Mouse (Mus musculus): ENCODE measurements around the gene Farp1. TPM values are rescaled to one million over a fixed set of nuclear protein-coding genes. Genes with fewer than 3 reads are reported as not detected.

Gene Farp1
- polyA plus RNA-seq, 1 experiment from 2014 or later, result 0.11 TPM

DNA sequence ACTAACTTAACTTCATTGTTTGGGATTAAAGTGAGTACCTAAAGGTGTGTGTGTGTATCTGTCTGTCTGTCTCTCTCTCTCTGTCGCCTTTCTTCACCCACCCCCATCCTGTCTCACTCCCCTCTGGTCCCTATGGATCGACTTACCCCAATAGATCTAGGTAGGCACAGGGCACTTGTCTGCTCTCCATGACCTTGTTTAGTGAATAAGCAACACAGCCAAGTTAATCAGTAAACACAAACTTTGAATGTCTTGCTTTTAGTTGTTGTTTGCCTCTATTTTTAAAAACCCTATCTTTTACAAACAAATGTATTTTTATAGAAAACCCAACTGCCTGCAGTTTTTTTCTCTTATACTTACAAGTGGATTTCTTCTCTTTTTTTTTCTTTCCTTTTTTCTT lies 123.6 kb downstream of the Farp1 start:
- no peak overlapping the region for H3K4me3 ChIP-seq (ENCODE audit: inconsistent target)
- WGBS (ENCODE audit: missing documents), result 83% methylated on average over 2 of the region's 2 CpGs
- no peaks in the 10 kb centered on the region for H3K36me3 ChIP-seq (ENCODE audit: inconsistent target)
- H3K79me2 ChIP-seq (ENCODE audit: inconsistent target), result no peaks in the 10 kb centered on the region
- H3K27ac ChIP-seq, result no peak overlapping the region

GRCm38 (mm10) chr14:121162822-121163221 lies 127.8 kb downstream of the Farp1 start:
- no peaks in the 10 kb centered on the region for H3K79me2 ChIP-seq (ENCODE audit: inconsistent target)
- H3K36me3 ChIP-seq (ENCODE audit: inconsistent target), result no peaks in the 10 kb centered on the region
- H3K4me3 ChIP-seq (ENCODE audit: inconsistent target), result no peak overlapping the region
- 89% methylated on average over 2 of the region's 2 CpGs for WGBS (ENCODE audit: missing documents)
- no peak overlapping the region for H3K27ac ChIP-seq

GRCm38 (mm10) chr14:121164866-121165265 lies 129.9 kb downstream of the Farp1 start:
- no peak overlapping the region for H3K27ac ChIP-seq
- no peaks in the 10 kb centered on the region for H3K79me2 ChIP-seq (ENCODE audit: inconsistent target)
- H3K4me3 ChIP-seq (ENCODE audit: inconsistent target), result no peak overlapping the region

DNA sequence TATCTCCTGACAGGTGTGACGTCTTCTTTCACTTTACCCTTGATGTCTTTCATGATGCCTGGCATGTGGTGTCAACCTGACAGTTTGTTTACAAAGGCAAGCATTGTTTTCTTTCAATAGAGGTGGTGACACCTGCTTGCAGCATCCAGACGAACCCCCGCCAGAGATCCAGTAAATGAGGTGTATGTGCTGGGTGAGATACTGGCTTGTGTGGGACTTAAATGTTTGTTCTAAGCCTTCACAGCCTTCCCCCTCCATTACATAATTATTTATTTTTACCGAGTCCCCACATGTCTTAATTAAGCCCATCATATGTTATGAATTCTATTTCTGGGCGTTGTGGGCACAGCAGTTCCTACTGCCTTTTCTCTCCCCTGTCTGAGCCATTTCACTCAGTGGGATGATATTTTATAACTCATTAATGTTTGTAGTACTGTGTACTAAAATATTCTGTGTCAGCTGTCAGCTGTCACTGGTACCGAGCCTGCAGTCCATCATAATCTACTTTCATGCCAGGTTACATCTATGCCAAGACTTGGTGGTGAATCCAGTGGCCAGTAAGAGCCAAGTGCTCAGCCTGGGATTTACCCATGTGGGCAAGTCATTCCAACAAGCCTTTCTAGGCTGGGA lies 130.5 kb downstream of the Farp1 start:
- Histone ChIP-seq H3K36me3 (ENCODE audit: inconsistent target) (no peaks in the 10 kb centered on the region), H3K27ac (no peak overlapping the region), H3K79me2 (ENCODE audit: inconsistent target) (no peaks in the 10 kb centered on the region), H3K4me3 (ENCODE audit: inconsistent target) (no peak overlapping the region)
- whole genome bisulfite sequencing (ENCODE audit: missing documents), result 86% methylated on average over 6 of the region's 6 CpGs

More at GRCm38 (mm10) chr14:121164866-121165265, 129.9 kb downstream of the Farp1 start:
- WGBS (ENCODE audit: missing documents), result 73% methylated on average over 1 of the region's 1 CpGs
- H3K36me3 ChIP-seq (ENCODE audit: inconsistent target), result no peaks in the 10 kb centered on the region

DNA sequence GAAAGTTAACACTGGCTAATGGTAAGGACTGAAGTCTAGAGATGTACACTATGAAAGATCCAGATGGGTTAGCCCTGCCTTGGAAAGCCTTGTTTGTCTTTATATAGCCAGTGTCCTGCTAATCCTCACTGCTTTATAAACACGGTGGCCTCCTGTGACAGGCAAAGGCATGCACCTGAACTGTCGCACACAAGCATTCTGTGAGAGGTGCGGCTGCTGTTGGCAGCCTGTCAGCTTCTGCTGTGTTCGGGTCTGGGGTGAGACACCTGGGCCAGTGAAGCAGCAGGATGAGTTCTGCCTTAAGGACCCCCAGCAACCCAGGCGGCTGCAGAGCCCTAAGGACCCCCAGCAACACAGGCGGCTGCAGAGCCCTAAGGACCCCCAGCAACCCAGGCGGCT lies 131.0 kb downstream of the Farp1 start:
- H3K36me3 ChIP-seq (ENCODE audit: inconsistent target), result no peaks in the 10 kb centered on the region
- no peak overlapping the region for H3K4me3 ChIP-seq (ENCODE audit: inconsistent target)
- H3K79me2 ChIP-seq (ENCODE audit: inconsistent target), result no peaks in the 10 kb centered on the region
- H3K27ac ChIP-seq, result no peak overlapping the region
- 94% methylated on average over 5 of the region's 7 CpGs for WGBS (ENCODE audit: missing documents)

- Histone ChIP-seq H3K4me3 (ENCODE audit: inconsistent target) (no peak overlapping the region), H3K79me2 (ENCODE audit: inconsistent target) (no peaks in the 10 kb centered on the region), H3K27ac (no peak overlapping the region), H3K36me3 (ENCODE audit: inconsistent target) (no peaks in the 10 kb centered on the region)
- 90% methylated on average over 3 of the region's 3 CpGs for WGBS (ENCODE audit: missing documents)
Measured at GRCm38 (mm10) chr14:121168716-121169115, 133.7 kb downstream of the Farp1 start.

DNA sequence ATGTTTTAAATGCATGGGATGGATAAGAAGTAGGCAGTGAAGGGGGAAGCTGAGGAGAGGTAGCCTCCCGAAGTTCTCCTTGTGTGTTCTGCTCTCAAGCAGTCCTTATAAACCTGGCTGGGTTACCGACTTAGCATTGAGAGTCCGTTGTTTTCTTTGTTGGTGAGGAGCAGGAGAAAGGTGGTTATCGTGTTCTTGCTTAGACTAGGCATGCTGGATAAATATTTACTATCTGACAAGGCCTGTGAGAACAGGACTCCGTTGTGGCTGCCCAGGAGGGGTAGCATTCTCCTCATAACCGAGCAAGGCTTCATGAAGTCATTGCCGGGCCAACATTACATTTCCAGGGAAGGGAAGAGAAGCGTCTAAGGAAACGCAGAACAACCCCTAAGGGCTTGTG lies 135.3 kb downstream of the Farp1 start:
- WGBS (ENCODE audit: missing documents), result 88% methylated on average over 9 of the region's 9 CpGs
- no peak overlapping the region for H3K4me3 ChIP-seq (ENCODE audit: inconsistent target)
- H3K27ac ChIP-seq, result no peak overlapping the region
- H3K36me3 ChIP-seq (ENCODE audit: inconsistent target), result no peaks in the 10 kb centered on the region
- no peaks in the 10 kb centered on the region for H3K79me2 ChIP-seq (ENCODE audit: inconsistent target)

DNA sequence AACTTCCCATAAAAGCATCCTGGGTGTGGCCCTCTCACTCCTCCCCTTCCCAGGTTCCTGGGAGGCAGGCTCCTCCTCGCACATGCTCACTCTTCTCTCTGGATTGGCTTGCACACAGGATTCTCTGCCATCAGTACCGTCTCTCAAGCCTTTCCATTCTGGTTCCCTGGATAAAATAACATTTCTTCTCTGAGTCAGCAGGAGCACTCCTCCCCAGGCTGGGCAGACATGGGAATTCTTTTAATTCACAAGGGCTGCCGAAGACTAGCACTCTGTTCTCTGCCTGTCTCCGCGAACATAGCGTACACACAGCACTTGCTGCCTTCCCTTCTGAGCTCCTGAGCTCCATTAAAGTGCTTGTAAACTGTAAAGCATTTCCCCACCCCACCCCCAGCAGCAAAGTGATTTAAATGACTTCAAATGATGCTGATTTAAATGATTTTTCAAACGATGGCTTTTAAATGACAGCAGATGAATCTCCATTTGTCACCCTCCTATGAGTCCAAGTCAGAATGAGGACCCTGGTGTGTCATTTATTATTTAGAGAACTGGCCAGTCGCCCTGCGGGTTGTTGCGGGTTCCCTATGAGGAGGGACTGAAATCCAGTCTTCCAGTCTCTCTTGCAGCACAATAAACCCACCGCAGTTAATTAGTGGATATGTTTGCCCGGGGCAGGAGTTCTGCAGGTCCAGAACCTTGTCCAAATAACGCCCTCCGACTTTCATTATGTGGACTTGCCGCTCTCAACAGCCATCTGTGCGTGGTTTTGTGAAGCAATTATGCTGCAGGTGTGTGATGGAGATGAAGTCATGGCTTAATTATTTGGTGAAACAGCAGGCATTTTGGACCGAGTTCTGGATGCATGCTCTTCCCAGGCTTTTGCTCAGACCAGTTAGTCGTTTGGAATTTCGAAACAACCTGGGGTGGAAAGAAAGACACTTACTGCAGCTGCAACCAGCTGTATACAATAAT lies 137.4 kb downstream of the Farp1 start:
- WGBS (ENCODE audit: missing documents), result 86% methylated on average over 19 of the region's 19 CpGs
- H3K27ac ChIP-seq, result no peak overlapping the region

GRCm38 (mm10) chr14:121175385-121175784 lies 140.4 kb downstream of the Farp1 start:
- 25% methylated on average over 9 of the region's 9 CpGs for WGBS (ENCODE audit: missing documents)
- Histone ChIP-seq H3K27ac (no peak overlapping the region), H3K36me3 (ENCODE audit: inconsistent target) (no peaks in the 10 kb centered on the region), H3K4me3 (ENCODE audit: inconsistent target) (no peak overlapping the region), H3K79me2 (ENCODE audit: inconsistent target) (no peaks in the 10 kb centered on the region)

More for the DNA sequence above, 137.4 kb downstream of the Farp1 start:
- Histone ChIP-seq H3K4me3 (ENCODE audit: inconsistent target) (no peak overlapping the region), H3K79me2 (ENCODE audit: inconsistent target) (no peaks in the 10 kb centered on the region), H3K36me3 (ENCODE audit: inconsistent target) (no peaks in the 10 kb centered on the region)

GRCm38 (mm10) chr14:121175861-121176260 lies 140.9 kb downstream of the Farp1 start:
- WGBS (ENCODE audit: missing documents), result 79% methylated on average over 4 of the region's 4 CpGs
- no peaks in the 10 kb centered on the region for H3K79me2 ChIP-seq (ENCODE audit: inconsistent target)
- no peaks in the 10 kb centered on the region for H3K36me3 ChIP-seq (ENCODE audit: inconsistent target)

DNA sequence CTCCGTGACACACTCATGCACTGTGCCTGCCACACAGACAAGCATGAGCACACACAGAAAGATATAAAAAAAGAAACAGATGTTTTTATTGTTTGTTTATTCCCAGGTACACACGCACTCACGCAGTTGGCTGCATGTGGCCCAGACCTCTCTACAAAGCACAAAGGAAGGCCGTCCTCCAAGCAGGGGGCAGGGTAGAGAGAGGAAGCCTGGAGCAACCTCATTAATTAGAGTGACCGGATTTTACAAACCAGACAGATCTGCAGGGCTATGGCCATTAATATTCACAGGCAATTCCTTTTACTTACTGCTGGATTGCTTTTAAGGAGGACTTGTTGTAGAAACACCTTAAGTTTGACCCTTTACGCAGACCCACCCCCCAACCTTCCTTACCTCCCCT lies 142.9 kb downstream of the Farp1 start:
- no peak overlapping the region for H3K27ac ChIP-seq
- no peaks in the 10 kb centered on the region for H3K79me2 ChIP-seq (ENCODE audit: inconsistent target)
- no peaks in the 10 kb centered on the region for H3K36me3 ChIP-seq (ENCODE audit: inconsistent target)
- no peak overlapping the region for H3K4me3 ChIP-seq (ENCODE audit: inconsistent target)
- WGBS (ENCODE audit: missing documents), result 97% methylated on average over 6 of the region's 6 CpGs

More at GRCm38 (mm10) chr14:121175861-121176260, 140.9 kb downstream of the Farp1 start:
- no peak overlapping the region for H3K27ac ChIP-seq
- no peak overlapping the region for H3K4me3 ChIP-seq (ENCODE audit: inconsistent target)

DNA sequence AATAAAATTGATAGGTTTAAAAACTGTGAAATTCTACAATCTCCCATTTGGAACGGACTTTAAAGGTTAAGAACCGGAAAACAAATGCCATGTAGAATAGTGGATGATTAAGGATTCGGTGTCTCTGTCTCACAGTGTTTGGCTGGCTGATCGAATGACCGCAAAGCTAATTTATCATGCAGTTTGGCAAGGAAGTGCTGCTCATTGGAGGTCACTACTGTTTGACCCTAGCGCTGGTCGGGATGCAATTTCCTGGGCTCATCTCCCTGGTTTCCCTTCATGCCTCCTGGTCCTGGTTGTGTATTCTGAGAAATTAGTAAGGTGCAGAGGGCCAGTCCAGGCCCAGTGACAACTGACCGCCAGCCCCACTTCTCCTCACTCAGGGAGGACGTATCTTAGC lies 145.6 kb downstream of the Farp1 start:
- H3K27ac ChIP-seq, result no peak overlapping the region
- no peaks in the 10 kb centered on the region for H3K36me3 ChIP-seq (ENCODE audit: inconsistent target)
- H3K79me2 ChIP-seq (ENCODE audit: inconsistent target), result no peaks in the 10 kb centered on the region
- 90% methylated on average over 9 of the region's 9 CpGs for WGBS (ENCODE audit: missing documents)
- H3K4me3 ChIP-seq (ENCODE audit: inconsistent target), result no peak overlapping the region

DNA sequence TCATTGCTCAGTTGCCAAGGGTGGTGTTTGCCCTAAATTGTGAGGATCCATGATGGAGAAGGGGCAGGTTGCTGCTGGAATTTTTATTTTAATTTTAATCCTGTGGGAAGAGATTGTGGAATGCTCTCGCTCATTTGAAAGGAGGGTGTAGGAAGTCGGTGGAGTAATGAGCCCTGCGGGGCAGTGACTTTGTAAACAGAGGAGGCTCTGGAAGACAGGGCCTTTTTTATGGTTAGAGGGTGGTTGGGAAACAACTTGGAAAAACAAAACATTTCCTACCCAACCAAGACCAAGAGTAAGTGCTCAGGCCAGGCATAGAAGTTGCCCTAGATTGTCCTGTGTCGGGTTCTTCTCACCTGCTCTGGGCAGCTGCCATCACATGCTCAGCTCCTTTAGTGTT lies 146.8 kb downstream of the Farp1 start:
- Histone ChIP-seq H3K36me3 (ENCODE audit: inconsistent target) (no peaks in the 10 kb centered on the region), H3K4me3 (ENCODE audit: inconsistent target) (no peak overlapping the region), H3K79me2 (ENCODE audit: inconsistent target) (no peaks in the 10 kb centered on the region), H3K27ac (no peak overlapping the region)
- WGBS (ENCODE audit: missing documents), result 88% methylated on average over 4 of the region's 4 CpGs

- WGBS (ENCODE audit: missing documents), result 96% methylated on average over 8 of the region's 8 CpGs
- Histone ChIP-seq H3K27ac (no peak overlapping the region), H3K79me2 (ENCODE audit: inconsistent target) (no peaks in the 10 kb centered on the region)
Measured at GRCm38 (mm10) chr14:121182967-121183366, 148.0 kb downstream of the Farp1 start.

More at GRCm38 (mm10) chr14:121182967-121183366, 148.0 kb downstream of the Farp1 start:
- H3K4me3 ChIP-seq (ENCODE audit: inconsistent target), result no peak overlapping the region
- no peaks in the 10 kb centered on the region for H3K36me3 ChIP-seq (ENCODE audit: inconsistent target)

Data from macrophage (primary cell).